Mouse (Mus musculus): ENCODE measurements around the gene Ercc4. TPM values are rescaled to one million over a fixed set of nuclear protein-coding genes. Genes with fewer than 3 reads are reported as not detected.

Gene Ercc4
- polyA plus RNA-seq, 1 experiment from 2014 or later, result 15.2 TPM

DNA sequence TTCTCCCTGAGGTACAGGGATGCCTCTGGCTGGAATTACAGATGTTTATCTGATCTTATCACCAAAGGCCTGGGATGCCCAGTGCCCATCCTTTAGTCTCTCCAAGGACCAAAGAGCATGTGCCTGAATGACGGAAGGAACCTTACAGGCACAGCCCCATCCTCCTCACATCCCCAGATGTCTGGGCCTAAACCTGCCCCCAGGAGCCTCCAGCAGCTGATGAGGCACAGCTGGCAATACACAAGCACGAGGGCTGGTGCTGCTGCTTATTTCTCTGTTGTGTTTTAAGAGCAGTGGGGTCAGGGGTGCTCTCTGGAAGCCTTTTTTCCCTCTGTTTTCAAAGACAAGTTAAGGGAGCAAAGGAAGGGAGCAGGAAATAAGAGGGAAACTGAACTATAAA, 89.7 kb downstream of the Ercc4 start:
- H3K36me3 ChIP-seq, result no peaks in the 10 kb centered on the region
- H3K9ac ChIP-seq (replicated peaks), result no peak overlapping the region
- H3K27me3 ChIP-seq, result no peaks in the 10 kb centered on the region; the same call in 1 of the 2 replicates
- H3K9me3 ChIP-seq, result no peaks in the 10 kb centered on the region
- H3K4me1 ChIP-seq (replicated peaks), result peaks cover 11% of the 10 kb centered on the region
- no peak overlapping the region for H3K4me2 ChIP-seq
- WGBS, result 18% methylated on average over 2 of the region's 2 CpGs
- no peak overlapping the region for H3K4me3 ChIP-seq (replicated peaks)
- no peak for ATAC-seq (ENCODE audit: insufficient number of reproducible peaks, insufficient read depth, low FRiP score, low TSS enrichment, low read depth)
- H3K27ac ChIP-seq, result no peak overlapping the region

Other genes with a start within 250 kb of the Ercc4 start
- 23.1 and 24.7 TPM in 2 replicates for gene Mrtfb, start 146.8 kb downstream of the Ercc4 start, polyA plus RNA-seq (2016; fragmentation: Nextera tagmentation; extraction: Ambion mirVana)

Data from limb, embryonic 12.5 days (tissue).